Mouse (Mus musculus) E14TG2a.4 (cell line): ENCODE results near the gene Abca3.

ENCODE experiments used
- CTCF ChIP-seq: conservative IDR thresholded peaks from 2 replicates; pipeline ENCODE4 v1.5.1; 2014; ENCODE audit warnings: low read length
- NANOG ChIP-seq: IDR thresholded peaks from 2 replicates; pipeline ENCODE4 v1.6.1; 2014; ENCODE audit warnings: borderline replicate concordance, low read length, mixed read lengths
- POU5F1 ChIP-seq: IDR thresholded peaks from 2 replicates; pipeline ENCODE4 v1.6.1; 2014; ENCODE audit warnings: low read length, borderline replicate concordance

DNA sequence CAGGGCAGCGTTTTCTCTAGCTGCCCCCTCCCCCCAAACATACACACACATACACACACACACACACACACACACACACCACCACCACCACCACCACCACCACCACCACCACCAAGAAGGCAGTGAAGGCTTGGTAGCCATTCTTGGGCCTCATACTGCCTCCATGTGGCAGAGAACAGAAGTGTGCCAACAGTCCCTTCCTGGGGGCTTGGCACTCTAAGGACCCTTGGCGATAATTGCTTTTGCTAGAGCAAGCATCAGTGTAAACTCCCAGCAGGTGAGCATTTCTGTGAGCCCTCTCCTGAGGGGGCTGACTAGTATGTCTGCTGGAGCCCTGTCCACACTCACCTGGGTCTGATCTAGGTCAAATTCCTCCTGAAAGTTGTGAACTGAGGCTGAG is 89.4 kb downstream of the Abca3 start:
- TF ChIP-seq CTCF (peak; percentile 28), NANOG (no peak), POU5F1 (no peak)
